Mouse (Mus musculus): Measurements from ENCODE around the gene Rtp3. TPM values are rescaled to one million over a fixed set of nuclear protein-coding genes. Genes with fewer than 3 reads are reported as not detected.

Rtp3 gene
- polyA plus RNA-seq, 1 experiment from 2014 or later = not detected

DNA sequence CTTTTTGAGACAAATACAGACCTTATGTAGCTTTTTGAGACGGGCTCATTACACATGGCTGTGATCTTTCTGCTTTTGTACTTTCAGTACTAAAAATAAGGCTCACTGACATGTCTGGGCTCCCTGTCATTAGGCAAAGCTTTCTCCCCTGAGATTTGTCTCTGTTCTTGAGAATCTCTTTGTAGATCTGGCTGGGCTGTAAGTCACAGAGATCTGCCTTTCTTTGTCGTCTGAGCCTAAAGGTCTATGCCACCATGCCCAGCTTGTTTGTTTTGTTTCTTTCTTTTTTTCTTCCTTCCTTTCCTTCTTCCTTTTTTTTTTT lies 24.5 kb downstream of the Rtp3 start:
- no peak overlapping the region for H3K4me2 ChIP-seq
- 76% methylated on average over 2 of the region's 2 CpGs for WGBS
- no peak for ATAC-seq (ENCODE audit: low read depth)
- no peaks in the 10 kb centered on the region for H3K9me3 ChIP-seq
- H3K27ac ChIP-seq (replicated peaks) = no peak overlapping the region
- H3K4me3 ChIP-seq = no peak overlapping the region
- no peaks in the 10 kb centered on the region for H3K36me3 ChIP-seq
- no peaks in the 10 kb centered on the region for H3K27me3 ChIP-seq
- no peak overlapping the region for H3K9ac ChIP-seq
- no peaks in the 10 kb centered on the region for H3K4me1 ChIP-seq (replicated peaks)

DNA sequence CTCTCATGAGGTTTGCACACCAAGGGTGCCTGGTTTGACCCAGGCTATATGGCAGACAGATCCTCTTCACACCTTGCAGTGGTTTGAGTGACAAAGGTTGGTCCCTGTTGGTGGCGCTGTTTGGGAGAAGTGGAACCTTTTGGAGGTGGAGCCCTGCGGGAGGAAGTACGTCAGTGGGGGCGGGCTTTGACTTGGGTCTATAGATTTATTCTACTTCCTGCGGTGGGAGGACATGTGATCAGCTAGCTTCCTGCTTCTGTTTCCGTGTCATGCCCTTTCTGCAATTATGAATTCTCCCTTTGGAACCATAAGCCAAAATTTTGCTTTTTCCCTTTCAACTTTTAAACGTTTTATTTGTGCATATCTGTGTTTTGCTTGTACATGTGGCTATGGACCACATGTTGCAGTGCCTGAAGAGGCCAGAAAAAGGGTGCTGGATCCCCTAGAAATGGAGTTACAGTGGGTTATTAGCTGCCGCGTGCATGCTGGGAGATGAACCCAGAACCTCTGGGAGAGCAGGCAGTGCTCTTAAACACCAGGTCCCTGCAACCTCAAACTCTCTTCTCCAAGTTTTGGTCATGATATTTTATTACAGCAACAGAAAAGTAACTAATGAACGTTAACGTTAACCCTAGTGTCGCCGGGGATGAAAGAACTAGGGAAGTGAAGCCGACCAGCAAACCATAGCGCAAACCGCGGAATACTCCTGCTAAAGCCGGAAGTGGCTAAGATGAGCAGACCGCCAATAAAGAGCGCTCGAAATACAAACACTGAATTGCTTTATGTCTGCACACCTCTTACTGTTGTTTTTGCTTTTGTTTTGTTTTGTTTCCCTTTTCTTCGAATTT lies 25.1 kb downstream of the Rtp3 start:
- no peak for ATAC-seq (ENCODE audit: low read depth)
- H3K4me2 ChIP-seq = no peak overlapping the region
- H3K4me3 ChIP-seq = no peak overlapping the region
- H3K9ac ChIP-seq = no peak overlapping the region
- no peaks in the 10 kb centered on the region for H3K36me3 ChIP-seq
- H3K27me3 ChIP-seq = no peaks in the 10 kb centered on the region
- 90% methylated on average over 22 of the region's 22 CpGs for WGBS
- H3K9me3 ChIP-seq = no peaks in the 10 kb centered on the region
- no peak overlapping the region for H3K27ac ChIP-seq (replicated peaks)
- no peaks in the 10 kb centered on the region for H3K4me1 ChIP-seq (replicated peaks)

DNA sequence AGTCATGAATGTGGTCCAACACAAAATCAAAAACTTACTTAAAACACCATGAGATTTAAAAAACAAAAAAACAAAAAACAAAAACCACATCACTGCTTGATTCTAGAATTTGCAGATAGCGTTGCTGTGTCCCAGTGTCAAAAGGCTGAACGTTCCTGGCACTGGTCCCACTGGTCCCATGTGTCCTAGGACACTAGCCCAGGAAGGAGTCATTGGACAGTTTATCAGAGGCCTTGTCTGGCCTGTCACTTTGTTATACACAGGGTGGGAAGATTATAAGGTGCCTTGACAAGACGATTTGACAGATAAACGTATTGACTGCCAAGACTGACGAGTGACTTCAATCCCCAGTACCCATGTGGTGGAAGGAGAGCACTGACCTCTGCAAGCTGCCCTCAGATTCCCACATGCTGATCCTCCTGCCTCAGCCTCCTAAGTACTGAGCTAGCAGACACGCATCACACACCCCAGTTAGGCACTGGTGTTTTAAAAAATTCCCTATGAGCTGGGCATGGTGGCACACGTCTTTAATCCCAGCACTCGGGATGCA lies 26.7 kb downstream of the Rtp3 start:
- Histone ChIP-seq H3K27me3 (no peaks in the 10 kb centered on the region), H3K4me2 (no peak overlapping the region), H3K4me3 (no peak overlapping the region), H3K27ac (replicated peaks) (no peak overlapping the region), H3K4me1 (replicated peaks) (no peaks in the 10 kb centered on the region), H3K9me3 (no peaks in the 10 kb centered on the region), H3K9ac (no peak overlapping the region), H3K36me3 (no peaks in the 10 kb centered on the region)
- 89% methylated on average over 8 of the region's 8 CpGs for WGBS
- ATAC-seq (ENCODE audit: low read depth) = no peak

DNA sequence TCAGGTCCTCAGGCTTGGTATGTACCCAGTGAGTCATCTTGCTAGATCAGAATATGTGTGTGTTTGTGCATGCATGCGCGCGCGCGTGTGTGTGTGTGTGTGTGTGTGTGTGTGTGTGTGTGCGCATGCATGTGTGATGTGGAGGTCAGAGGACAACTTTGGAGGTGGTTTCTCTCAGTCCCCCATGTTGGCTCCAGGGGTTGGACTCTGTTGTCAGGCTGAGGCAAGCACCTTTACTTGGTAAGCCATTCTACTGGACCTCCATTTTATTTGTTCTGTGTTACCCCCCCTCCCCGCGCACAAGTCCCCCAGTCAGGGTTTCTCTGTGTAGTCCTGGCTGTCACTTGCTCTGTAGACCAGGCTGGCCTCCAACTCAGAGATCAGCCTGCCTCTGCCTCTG lies 29.0 kb downstream of the Rtp3 start:
- Histone ChIP-seq H3K36me3 (no peaks in the 10 kb centered on the region), H3K4me3 (no peak overlapping the region), H3K9me3 (no peaks in the 10 kb centered on the region), H3K9ac (no peak overlapping the region), H3K27ac (replicated peaks) (no peak overlapping the region), H3K4me2 (no peak overlapping the region), H3K27me3 (no peaks in the 10 kb centered on the region), H3K4me1 (replicated peaks) (no peaks in the 10 kb centered on the region)
- WGBS = 98% methylated on average over 8 of the region's 8 CpGs
- ATAC-seq (ENCODE audit: low read depth) = no peak

DNA sequence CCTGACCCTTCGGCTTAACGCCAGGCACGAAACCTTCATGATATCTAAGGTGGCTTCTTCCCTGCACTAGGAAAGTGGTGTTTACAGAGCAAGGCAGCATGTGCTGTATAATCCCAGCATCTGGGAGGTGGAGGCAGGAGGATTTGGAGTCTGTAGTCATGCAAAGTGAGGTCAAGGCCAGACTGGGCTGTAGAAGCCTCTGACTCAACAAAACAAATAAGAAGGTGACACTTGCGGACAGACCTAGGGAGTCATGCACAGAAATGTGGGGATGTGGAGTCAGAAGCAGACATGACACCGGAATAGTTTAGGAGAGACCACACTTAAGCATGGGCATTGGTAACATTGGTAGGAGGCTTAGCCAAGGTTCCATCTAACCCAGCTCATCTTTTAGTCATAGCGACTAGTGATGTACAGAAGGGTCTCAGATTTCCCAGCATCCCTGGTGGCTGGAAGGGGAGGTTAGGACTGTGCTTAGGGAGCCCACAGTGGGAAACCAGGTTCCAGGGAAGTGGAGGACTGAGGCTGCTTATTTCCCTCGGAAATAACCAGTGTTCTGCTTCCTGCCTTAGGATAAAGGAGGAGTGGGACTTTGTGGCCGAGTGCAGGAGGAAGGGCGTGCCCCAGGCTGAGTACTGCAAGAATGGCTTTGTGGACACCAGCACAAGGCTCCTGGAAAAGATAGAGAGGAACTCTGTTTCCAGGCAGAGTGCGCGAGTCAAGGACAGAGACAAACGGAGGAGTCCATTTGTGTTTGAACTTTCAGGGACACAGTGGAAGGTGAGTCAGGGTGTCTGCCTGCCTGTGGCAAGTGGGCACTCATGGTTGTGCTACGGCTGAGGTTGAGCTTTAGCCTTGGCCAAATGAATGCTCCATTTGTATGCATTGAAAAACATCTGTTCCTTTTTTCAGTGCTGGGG lies 29.9 kb downstream of the Rtp3 start:
- no peaks in the 10 kb centered on the region for H3K9me3 ChIP-seq
- no peaks in the 10 kb centered on the region for H3K36me3 ChIP-seq
- H3K27me3 ChIP-seq = no peaks in the 10 kb centered on the region; the same call in 1 of the 2 replicates
- no peak overlapping the region for H3K4me2 ChIP-seq
- WGBS = 87% methylated on average over 13 of the region's 13 CpGs
- no peak overlapping the region for H3K9ac ChIP-seq
- no peak overlapping the region for H3K4me3 ChIP-seq
- H3K27ac ChIP-seq (replicated peaks) = no peak overlapping the region
- ATAC-seq (ENCODE audit: low read depth) = no peak
- no peaks in the 10 kb centered on the region for H3K4me1 ChIP-seq (replicated peaks)

DNA sequence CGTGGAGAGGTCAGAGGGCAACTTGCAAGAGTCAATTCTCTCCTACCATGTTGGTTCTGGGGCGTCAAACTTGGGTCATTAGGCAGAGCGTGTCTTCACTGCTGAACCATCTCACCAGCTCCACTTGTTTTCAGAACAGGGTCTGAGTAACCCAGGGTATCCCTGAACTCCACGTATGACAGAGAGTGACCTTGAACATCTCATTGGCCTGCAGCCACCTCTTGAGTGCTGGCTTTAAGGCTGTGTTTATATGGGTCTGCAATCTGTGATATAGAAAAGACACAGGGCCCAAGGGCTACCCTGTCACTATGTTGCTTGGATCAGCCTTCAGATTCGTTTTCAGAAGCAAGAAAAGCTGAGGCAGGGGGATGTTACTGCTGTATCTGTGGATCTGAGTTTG lies 30.7 kb downstream of the Rtp3 start:
- no peak overlapping the region for H3K27ac ChIP-seq (replicated peaks)
- no peaks in the 10 kb centered on the region for H3K36me3 ChIP-seq
- no peak overlapping the region for H3K4me2 ChIP-seq
- no peaks in the 10 kb centered on the region for H3K9me3 ChIP-seq
- H3K4me3 ChIP-seq = no peak overlapping the region
- 84% methylated on average over 5 of the region's 5 CpGs for WGBS
- H3K9ac ChIP-seq = no peak overlapping the region
- H3K4me1 ChIP-seq (replicated peaks) = 0 out of 2 replicates have a peak, but pooled peaks cover 1% of the 10 kb centered on the region
- ATAC-seq (ENCODE audit: low read depth) = no peak
- peaks cover 7% of the 10 kb centered on the region for H3K27me3 ChIP-seq

DNA sequence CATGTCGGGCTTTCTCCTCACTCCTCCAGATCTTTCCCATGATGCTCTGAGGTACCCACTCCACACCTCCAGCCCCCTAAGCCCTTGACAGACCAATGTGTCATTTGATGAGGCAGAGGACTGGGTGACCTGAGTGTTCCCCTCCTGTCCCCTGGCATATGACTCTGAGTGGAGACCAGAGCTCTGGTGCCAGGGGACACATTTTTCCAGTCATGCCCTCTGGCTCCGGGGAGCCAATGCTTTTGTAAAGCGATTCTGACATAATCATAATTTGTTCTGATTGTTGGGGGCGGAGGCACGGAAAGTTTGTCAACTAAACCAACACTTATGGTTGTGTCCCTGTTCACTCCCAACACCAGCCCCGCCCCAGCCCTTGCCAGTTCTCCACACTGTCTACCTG lies 34.4 kb downstream of the Rtp3 start:
- H3K4me2 ChIP-seq = no peak overlapping the region
- ATAC-seq (ENCODE audit: low read depth) = no peak
- no peaks in the 10 kb centered on the region for H3K9me3 ChIP-seq
- no peak overlapping the region for H3K27ac ChIP-seq (replicated peaks)
- H3K4me3 ChIP-seq = no peak overlapping the region
- WGBS = 85% methylated on average over 6 of the region's 6 CpGs
- H3K9ac ChIP-seq = no peak overlapping the region
- H3K36me3 ChIP-seq = no peaks in the 10 kb centered on the region
- 0 out of 2 replicates have a peak, but pooled peaks cover 11% of the 10 kb centered on the region for H3K4me1 ChIP-seq (replicated peaks)
- H3K27me3 ChIP-seq = peaks cover 32% of the 10 kb centered on the region

DNA sequence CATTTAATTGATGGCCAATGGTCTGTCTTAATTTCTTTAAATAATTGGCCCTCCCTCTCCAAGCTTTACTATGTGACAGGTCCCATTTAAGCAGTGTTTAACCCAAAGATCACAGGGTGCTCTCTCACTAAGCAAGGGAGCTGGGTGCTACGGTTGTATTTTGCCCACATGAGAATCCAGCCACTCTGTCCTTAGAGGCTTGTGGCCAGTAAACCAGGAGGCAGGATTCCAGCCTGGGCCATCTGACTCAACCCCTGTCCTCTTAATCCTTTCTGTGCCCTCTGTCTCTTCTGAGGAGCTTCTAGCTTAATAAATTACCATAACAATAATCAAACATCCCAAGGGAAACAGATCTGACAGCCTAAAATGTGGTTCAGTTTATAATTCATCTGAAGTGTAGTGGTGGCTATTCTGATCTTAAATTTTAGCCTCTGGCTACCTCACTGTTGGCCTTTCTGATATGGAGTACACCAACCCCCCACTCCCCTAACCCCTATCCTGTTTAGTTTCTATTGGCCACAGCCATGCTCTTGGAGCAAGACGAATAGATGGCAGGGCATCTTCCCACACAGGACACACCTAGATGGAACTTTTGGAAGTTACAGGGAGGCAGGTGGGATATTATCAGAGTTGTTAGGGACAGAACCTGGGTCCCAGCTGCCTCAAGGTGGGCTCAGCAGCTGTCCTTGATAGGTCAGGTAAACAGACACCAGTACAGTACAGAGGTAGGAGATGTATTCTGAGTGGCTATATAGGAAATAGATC lies 35.5 kb downstream of the Rtp3 start:
- Histone ChIP-seq H3K4me1 (replicated peaks) (0 out of 2 replicates have a peak, but pooled peaks cover 11% of the 10 kb centered on the region), H3K9me3 (no peaks in the 10 kb centered on the region), H3K27ac (replicated peaks) (no peak overlapping the region), H3K36me3 (no peaks in the 10 kb centered on the region), H3K4me2 (peak overlapping the region; percentile 89), H3K4me3 (peak overlapping the region; percentile 46; the same call in 1 of the 2 replicates), H3K9ac (no peak overlapping the region), H3K27me3 (peaks cover 33% of the 10 kb centered on the region)
- 62% methylated on average over 2 of the region's 2 CpGs for WGBS
- ATAC-seq (ENCODE audit: low read depth) = no peak

DNA sequence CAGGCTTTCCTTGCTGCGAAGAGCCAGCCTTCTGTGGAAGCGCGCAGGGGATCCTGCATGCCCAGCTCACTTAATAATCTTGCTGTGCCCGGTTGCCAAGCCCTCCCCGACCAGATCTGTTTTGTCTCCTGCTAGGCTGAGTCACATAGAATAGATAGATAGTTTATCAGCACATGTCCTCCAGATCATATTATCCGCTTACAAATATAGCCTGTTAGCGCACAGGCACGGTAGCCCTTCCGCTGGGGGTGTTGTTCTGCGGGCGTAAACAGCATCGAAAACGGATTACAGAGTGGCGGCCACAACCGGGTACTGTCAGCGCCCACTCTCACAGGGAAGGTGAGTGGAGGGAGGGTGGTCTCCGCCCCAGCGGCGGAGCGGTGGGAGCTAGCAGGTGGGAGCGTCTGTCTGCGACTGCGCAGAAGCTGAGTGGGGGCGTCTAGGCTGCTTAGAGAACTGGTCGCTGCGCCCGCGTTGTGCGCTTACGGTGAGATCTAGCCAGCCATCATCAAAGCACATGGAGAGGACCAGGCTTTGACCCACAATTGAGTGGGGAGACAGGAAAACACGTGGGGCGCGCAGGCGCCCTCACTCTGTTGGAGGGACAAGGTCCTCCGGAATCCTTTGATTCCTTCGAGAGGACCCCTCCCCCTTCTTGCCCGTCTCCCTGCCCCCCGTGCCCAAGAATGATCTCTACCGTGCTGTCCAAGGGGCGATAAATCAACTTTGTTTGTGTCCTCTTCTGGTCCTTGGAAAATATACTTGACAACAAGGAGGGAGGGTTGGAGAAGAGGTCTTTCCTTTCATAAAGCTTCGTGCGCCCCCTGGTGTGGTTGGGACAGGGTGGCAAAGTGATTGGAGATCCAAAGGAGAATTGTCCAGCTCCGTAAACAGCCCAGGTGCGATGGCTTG lies 36.6 kb downstream of the Rtp3 start:
- 1% methylated on average over 44 of the region's 44 CpGs for WGBS
- H3K27ac ChIP-seq (replicated peaks) = peak overlapping the region; percentile 76

DNA sequence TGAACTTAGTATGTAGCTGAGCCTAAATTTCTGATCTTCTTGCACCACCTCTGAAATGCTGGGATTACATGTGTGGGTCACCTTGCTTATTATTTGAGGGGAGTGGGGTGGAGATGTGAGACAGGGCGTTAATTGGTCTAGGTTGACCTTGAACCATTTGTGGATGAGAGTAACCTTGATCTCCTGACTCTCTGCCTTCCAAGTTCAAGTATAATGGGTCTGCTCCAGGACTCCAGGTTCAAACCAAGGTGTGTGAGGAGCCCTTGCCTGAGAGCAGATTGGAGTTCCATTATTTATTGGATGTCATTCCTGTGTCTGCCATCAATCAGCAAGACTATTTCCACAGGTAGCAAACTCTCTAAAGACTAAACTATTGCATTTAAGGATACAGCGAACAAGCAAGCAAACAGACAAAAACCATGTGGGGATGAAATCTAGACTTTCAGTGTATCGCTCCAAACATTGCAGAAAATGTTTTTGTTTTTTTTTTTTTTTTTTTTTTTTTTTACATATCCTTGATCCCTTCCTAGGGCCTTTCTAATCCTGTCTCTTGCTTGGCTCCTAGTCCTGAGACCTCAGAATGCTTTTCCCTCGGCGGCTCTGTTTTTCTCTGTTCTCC lies 37.3 kb downstream of the Rtp3 start:
- H3K36me3 ChIP-seq = no peaks in the 10 kb centered on the region
- H3K4me1 ChIP-seq (replicated peaks) = 0 out of 2 replicates have a peak, but pooled peaks cover 11% of the 10 kb centered on the region
- no peak; the same call in 1 of the 2 replicates for ATAC-seq (ENCODE audit: low read depth)
- peak overlapping the region; percentile 46 for H3K4me3 ChIP-seq
- no peaks in the 10 kb centered on the region for H3K9me3 ChIP-seq
- 37% methylated on average over 5 of the region's 5 CpGs for WGBS
- H3K9ac ChIP-seq = peak overlapping the region; percentile 70
- peak overlapping the region; percentile 76 for H3K27ac ChIP-seq (replicated peaks)
- H3K27me3 ChIP-seq = peaks cover 39% of the 10 kb centered on the region
- H3K4me2 ChIP-seq = peak overlapping the region; percentile 89

More for the DNA sequence above, 36.6 kb downstream of the Rtp3 start:
- Histone ChIP-seq H3K4me3 (peak overlapping the region; percentile 46), H3K36me3 (no peaks in the 10 kb centered on the region), H3K9ac (peak overlapping the region; percentile 70), H3K4me1 (replicated peaks) (0 out of 2 replicates have a peak, but pooled peaks cover 11% of the 10 kb centered on the region), H3K9me3 (no peaks in the 10 kb centered on the region), H3K27me3 (peaks cover 33% of the 10 kb centered on the region), H3K4me2 (peak overlapping the region; percentile 89)
- ATAC-seq (ENCODE audit: low read depth) = peak; percentile 93

Data from neural tube, embryonic 13.5 days (tissue).